Mouse (Mus musculus) adrenal gland, postnatal 25 days (tissue): ENCODE measurements around the gene Rassf8. TPM values are rescaled to one million over a fixed set of nuclear protein-coding genes. Genes with fewer than 3 reads are reported as not detected.
A peak's percentile ranks its signal among the peaks of the same experiment; 100 is the strongest.

Source experiments
- DNase-seq: peaks from one replicate; pipeline ENCODE4 v3.0.0; 2021; ENCODE audit warnings: mixed read lengths
- total RNA-seq: library from RNA; stranded (reverse); gene quantifications from 2 replicates; pipeline ENCODE4 v1.2.3, GENCODE M21; 2021

The Rassf8 gene
- total RNA-seq, 1 experiment from 2014 or later: 107 TPM

GRCm38 (mm10) chr6:145747671-145748640, 1.4 kb downstream of the Rassf8 start:
- no peak for DNase-seq

GRCm38 (mm10) chr6:145750394-145750793, 3.8 kb downstream of the Rassf8 start:
- no peak for DNase-seq

DNA sequence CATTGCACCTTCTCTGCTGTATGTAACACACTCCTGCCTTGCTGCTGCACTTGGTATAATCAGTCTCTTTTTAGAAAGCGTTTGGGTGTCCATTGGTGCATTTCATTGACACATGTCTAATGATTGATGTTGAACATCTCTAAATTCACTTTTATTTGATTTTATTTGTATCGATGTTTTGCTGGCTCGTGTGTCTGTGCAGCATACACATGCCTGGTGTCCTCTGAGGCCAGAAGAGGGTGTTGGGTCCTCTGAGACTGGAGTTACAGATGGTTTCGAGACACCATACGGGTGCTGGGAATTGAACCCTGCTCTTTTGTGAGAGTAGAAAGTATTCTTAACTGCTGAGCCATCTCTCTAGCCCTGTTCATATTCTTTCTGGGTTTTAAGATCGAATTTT, 6.7 kb downstream of the Rassf8 start:
- DNase-seq: no peak

DNA sequence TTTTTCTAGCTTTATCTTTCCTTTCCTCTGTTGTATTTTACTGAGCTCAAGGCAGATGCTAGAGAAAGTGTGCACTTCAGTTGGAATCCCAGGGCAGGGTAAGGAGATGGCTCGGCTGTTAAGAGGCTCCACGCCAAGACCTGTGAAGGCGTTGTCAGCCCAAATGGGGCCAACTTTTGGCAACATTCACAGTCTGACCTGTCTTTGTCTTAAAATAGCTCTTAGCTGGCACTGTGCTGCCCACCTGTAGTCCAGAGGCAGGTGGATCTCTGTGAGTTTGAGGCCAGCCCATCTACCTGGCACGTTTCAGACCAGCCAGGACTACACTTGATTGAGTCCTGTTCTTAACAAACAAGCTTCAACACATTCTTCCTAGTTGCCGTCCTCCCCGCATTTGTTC, 7.9 kb downstream of the Rassf8 start:
- no peak for DNase-seq

GRCm38 (mm10) chr6:145755942-145756639, 9.5 kb downstream of the Rassf8 start:
- no peak for DNase-seq

- no peak for DNase-seq
These were observed 10.1 kb downstream of the Rassf8 start for GRCm38 (mm10) chr6:145756640-145757005.

DNA sequence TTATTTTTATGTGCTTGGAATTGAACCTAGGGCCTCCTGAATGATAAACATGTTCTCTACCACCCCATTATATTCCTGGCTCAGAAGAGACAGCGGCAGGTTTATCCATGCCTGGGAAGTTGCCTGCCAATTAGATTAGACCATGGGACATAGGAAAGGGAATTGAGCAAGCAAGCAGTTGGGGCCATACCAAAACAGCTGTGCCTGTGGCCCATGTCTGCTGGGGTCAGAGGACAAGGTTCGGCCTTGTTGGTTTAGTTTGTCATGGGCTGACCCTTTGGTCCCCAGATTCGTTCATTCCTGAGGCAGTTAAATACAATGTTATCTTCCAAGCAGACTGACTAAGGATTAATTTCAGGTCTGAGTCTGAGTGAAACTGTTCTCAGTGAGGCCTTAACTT, 10.8 kb downstream of the Rassf8 start:
- no peak for DNase-seq

DNA sequence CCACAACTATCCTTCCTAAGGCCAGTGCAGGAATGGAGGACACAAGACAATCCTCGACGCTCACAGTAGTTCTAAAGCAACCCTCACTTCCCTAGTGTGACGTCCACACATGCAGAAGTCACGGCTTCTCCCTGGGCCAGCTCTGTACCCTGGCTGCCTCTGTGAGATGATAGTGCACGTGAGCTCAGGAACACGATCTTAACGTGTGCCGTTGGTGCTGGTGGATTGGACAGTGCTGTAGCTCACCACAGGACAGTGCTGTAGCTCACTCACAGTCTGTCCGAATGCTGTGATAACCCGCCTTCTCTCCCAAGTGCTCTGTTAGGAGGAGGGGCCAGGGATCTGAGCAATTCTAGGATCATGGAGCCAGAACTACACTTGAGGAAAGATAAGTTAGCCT, 12.1 kb downstream of the Rassf8 start:
- no peak for DNase-seq

- DNase-seq: no peak
These were observed 12.9 kb downstream of the Rassf8 start for GRCm38 (mm10) chr6:145759432-145759831.

- DNase-seq: no peak
These were observed 13.9 kb downstream of the Rassf8 start for GRCm38 (mm10) chr6:145760246-145761016.

DNA sequence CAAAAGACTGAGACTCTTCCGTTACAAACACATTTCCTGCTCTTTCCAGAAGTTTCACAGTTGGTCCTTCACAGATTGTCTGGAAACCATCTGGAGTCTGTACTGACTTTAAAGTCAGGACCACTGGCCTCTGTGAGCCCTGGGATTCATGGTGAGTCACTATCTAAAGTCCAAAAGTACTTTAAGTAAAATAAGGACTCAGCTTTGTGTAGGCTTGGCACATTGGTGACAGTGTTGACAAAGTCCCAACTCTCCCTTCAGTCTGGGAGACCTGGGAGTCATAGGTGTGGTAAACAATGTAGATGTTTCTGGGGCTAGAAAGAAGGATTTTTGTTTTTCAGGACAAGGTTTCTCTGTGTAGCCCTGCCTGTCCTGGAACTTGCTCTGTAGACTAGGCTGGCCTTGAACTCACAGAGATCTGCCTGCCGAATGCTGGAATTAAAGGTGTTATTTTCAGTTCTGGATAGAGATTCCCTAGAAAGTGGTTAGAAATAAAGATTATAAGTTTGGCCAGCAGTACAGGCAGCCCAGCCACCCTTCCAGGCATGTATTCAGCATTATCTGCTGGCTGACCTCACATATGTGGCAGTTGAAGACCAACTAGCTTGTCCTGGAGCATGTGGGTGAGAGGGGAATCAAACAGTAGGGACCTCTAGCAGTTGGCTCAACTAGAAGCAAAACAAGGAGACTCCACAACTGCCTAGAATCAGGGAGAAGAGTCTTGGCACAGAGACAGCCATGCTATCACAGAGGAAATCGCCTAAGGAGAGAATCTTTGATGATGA, 14.8 kb downstream of the Rassf8 start:
- no peak for DNase-seq

DNA sequence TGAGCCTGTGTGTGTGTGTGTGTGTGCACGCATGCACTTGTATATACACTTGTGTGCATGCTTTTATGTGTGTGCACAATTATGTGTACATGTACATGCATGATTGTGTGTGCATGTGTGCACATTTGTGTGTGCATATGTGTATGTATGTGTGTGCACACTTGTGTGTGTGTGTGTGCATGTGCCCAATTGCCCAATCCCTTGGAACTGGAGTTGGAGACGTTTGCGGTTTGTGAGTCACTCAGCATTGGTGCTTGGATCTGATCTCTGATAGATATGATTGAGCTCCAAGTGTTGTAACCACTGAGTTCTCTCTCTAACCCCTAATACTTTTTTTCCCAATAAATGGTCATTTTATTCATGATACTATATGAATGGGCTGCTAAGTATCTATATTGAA, 15.5 kb downstream of the Rassf8 start:
- DNase-seq: no peak

DNA sequence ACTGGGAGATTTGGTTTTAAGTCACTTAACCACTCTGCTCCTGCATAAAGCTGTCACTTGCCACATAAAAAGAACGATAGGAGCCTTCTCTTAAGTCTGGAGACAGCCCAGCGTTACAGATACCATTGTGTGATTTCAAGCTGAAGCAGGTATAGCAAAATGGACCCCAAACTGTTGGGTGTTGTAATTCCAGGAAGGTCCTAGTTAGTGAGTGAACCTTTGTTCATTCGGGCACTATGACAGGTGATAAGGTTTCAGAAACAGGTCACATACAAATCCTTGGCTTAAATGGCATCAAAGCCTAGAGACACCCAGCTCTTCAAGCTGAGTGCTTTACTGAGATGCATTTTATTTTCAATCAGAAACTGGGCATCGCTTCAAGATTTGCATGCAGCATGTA, 16.5 kb downstream of the Rassf8 start:
- DNase-seq: no peak

DNA sequence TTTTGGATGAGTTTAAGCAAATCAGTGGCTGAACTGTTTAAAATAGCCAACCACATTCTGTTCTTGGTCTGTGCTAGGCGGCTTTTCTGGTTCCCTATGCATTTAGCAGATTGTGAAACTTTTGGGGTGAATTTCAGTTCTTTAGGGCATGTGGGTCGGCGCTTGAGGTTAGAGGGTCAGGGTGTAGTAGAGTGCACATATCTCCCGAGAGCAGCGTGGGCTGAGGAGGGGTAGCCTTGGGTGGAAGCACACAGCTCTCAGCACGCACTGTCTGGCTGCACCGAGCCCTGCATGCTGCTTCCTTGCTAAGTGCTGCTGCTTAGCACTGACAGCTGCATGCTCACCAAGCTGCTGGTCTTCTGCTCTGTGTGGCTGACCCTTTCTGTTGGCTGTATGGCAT, 18.5 kb downstream of the Rassf8 start:
- DNase-seq: no peak

DNA sequence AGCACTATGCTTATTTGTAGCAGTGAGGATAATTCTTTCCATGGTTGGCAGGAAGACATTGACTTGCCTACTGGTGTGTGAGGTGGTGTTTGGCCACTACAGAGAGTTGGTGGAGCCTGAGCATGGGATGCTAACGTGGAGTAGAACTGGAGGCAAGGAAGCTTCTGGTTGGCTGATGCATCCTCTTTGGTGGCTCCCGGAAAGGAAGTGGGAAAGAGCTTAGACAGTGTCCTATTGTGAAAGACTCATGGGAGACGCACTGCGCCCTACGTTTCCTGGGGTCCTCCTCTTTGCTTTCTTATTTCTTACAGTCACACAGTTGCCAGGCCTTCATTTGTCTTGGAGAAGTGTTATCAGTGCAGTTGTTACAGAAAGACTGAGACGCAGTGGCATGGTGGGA, 20.4 kb downstream of the Rassf8 start:
- DNase-seq: no peak

DNA sequence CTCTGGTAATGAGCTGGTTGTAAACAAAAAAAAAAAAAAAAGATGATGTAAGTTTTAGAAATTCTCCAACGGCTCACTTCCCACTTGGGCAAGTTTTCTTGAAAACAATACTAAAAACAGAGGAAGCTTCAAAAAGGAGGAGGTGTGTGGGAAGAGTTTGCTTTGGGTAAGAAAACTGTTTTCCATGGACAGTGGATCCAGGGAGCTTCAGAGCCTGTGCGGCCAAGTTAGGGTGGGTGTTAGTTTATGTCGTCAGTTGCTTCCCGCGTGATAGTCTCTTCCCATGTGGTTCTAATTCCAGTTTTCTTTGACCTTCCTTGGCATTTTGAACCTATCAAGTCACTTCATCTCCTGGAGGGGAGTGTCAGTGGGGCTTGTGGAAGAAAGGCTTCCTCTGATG, 21.1 kb downstream of the Rassf8 start:
- no peak for DNase-seq

DNA sequence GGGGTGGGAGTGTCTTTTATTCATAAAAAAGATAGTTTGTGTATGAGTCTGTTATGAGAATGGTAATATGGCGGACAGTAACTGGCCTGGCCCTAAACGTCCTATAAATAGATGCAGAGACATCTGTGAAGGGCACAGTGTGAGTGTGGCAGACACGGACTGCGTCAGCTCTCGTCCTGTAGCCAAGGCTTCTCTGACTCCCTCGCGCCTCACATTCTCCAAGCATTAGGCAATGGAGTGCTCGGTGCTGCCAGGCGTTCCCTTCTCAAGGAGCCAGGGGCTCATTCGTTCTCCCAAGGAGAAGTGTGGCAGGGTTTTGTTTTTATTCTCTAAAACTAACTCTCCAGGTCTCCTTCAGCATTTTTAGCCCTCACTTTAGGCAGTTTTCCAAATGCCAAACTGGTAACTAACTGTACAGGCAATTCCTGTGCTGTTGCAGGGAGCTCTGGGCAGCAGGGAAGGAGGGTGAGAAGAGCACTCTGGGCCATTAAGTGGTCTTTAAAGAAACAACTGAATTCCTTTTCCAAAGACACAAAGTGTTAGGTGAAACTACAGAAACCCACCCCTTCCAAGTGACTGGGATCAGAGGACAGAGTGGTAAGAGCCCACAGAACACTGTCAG, 22.2 kb downstream of the Rassf8 start:
- peak; percentile 78 for DNase-seq

DNA sequence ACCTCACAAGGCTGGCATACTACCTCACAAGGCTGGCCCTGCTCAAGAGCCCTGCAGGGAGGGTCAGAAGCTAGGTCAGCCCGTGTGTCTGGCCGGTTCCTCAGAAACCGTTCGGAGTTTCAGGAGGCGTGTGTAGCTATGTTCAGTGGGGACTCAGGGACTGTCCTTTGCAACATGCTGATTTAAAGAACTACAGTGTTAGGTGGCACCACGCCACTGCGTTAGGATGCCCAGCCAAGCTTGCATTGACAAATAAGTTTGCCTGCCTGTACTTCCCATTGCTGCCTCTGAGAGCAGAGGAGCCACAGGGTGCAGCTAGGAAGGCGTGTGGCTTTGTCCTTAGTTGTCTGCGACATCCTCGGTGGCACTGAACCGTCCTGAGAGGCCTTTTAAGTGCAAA, 23.3 kb downstream of the Rassf8 start:
- DNase-seq: no peak

- DNase-seq: no peak
These were observed 23.9 kb downstream of the Rassf8 start for GRCm38 (mm10) chr6:145770272-145771000.

DNA sequence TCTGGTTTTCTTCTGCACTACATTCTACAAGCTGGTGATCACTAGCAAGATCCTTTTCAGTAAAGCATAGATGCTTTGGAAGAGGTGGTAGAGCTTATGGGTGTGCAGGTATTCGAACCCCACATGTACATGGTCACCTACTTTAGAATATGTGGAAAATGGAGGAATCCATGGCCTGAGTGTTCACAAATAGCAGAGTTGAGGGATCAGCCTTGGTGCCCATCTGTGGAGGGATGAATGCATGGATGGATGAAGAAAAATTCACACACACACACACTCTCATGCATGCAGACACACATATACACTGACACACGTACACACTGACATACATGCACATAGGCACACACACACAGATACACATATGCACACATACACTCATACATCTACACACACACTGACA, 27.9 kb downstream of the Rassf8 start:
- no peak for DNase-seq

GRCm38 (mm10) chr6:145776241-145776640, 29.7 kb downstream of the Rassf8 start:
- no peak for DNase-seq
